Mouse (Mus musculus) ES-Bruce4 (cell line): ENCODE results near the gene Recql.

ENCODE experiments used
- CTCF ChIP-seq: IDR thresholded peaks from one replicate; pipeline ENCODE4 v1.8.1; 2011; ENCODE audit warnings: low read depth, low read length
- EP300 ChIP-seq: IDR thresholded peaks from 2 replicates; pipeline ENCODE4 v1.6.1; 2011; ENCODE audit warnings: low read depth, low read length; ENCODE audit not compliant: insufficient read depth
- POLR2A ChIP-seq: IDR thresholded peaks from one replicate; pipeline ENCODE4 v1.8.1; 2011; ENCODE audit warnings: low read length; ENCODE audit not compliant: insufficient read depth

DNA sequence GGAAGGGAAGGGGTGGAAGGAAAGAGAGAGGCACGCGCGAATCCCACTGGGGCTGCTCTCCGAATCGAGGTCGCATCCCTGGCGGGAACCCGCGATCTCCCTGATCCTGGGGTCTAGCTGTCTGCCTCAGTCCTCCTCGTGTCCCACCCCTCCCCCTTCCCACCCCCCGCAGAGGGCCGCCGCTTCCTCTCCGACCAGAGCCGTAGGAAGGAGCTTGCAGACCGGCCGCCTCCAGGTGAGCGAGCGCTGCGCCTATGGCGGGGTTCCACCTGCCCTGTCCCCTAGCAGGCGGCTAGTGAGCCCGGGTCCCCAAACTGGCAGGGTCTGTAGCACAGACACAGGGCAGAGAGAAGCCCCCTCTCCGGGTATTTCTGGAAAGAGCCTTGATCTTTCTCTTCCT is 27.7 kb upstream of the Recql start:
- TF ChIP-seq EP300 = no peak
- TF ChIP-seq CTCF = no peak
- TF ChIP-seq POLR2A = no peak
